Mouse (Mus musculus): ENCODE measurements at regions not wholly inside any gene's neighbourhood (a gene's known extent, or its start where the extent isn't known, plus 50 kb on each side); places are given as distances from the start of the nearest gene placed in this dataset.

DNA sequence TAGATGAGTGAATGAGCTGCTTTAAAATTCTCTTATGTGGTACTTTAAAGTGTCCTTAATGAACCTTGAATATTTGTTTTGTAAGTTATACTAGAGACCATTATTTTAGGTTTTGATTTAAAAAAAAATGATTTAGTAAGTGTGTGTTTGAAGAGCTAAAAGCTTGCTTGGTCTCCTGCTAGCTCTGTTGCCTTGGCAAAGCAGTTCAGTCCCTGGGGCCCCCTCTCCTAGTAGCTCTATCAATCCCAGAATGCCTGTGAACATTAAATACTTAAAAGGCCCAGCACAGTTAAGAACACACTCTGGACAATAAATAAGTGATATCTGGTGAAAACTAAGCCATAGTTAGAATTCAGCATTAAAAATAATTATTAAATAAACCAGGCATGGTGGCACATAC lies 138.3 kb upstream of the Abca1 start:
- ATAC-seq (replicated peaks; ENCODE audit: insufficient number of reproducible peaks, low FRiP score, low TSS enrichment): no peak
- Histone ChIP-seq H3K4me1 (ENCODE audit: control insufficient read depth, insufficient read depth, low read length) (no peaks in the 10 kb centered on the region), H3K9me3 (replicated peaks; ENCODE audit: control insufficient read depth, low read length) (peaks cover 3% of the 10 kb centered on the region), H3K4me3 (ENCODE audit: low read depth, low read length) (no peak overlapping the region), H3K9ac (ENCODE audit: low read depth, low read length) (no peak overlapping the region), H3K4me2 (no peak overlapping the region), H3K27ac (ENCODE audit: low read depth, low read length) (no peak overlapping the region), H3K36me3 (ENCODE audit: control insufficient read depth, insufficient read depth, low read length) (no peaks in the 10 kb centered on the region), H3K27me3 (ENCODE audit: control insufficient read depth, insufficient read depth, low read length) (no peaks in the 10 kb centered on the region)

DNA sequence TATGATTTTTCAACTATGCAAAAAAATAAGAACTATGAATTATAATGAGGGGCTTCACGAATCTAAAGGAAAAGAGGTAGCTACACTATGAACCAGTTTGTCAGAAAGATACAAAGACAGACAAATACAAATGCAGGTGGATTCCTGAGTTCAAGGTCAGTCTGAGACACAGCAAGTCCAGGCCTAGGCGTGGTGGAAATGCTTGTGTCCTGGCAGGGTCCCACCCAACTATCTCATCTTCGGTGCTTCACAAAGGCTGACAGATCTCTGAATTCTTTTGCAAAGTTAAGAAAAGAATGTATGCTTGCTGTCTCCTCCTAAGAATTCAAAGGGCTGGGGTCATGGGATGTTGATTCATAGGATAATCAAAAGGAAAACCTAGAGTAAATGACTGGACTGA lies 132.9 kb upstream of the Abca1 start:
- H3K4me2 ChIP-seq: no peak overlapping the region
- no peak overlapping the region for H3K9ac ChIP-seq (ENCODE audit: low read depth, low read length)
- peaks cover 6% of the 10 kb centered on the region for H3K9me3 ChIP-seq (replicated peaks; ENCODE audit: control insufficient read depth, low read length)
- no peaks in the 10 kb centered on the region for H3K36me3 ChIP-seq (ENCODE audit: control insufficient read depth, insufficient read depth, low read length)
- H3K27ac ChIP-seq (ENCODE audit: low read depth, low read length): no peak overlapping the region
- H3K4me3 ChIP-seq (ENCODE audit: low read depth, low read length): no peak overlapping the region
- ATAC-seq (replicated peaks; ENCODE audit: insufficient number of reproducible peaks, low FRiP score, low TSS enrichment): no peak
- no peaks in the 10 kb centered on the region for H3K27me3 ChIP-seq (ENCODE audit: control insufficient read depth, insufficient read depth, low read length)
- 69% methylated on average over 3 of the region's 3 CpGs for WGBS (ENCODE audit: insufficient replicate concordance)
- H3K4me1 ChIP-seq (ENCODE audit: control insufficient read depth, insufficient read depth, low read length): no peaks in the 10 kb centered on the region

DNA sequence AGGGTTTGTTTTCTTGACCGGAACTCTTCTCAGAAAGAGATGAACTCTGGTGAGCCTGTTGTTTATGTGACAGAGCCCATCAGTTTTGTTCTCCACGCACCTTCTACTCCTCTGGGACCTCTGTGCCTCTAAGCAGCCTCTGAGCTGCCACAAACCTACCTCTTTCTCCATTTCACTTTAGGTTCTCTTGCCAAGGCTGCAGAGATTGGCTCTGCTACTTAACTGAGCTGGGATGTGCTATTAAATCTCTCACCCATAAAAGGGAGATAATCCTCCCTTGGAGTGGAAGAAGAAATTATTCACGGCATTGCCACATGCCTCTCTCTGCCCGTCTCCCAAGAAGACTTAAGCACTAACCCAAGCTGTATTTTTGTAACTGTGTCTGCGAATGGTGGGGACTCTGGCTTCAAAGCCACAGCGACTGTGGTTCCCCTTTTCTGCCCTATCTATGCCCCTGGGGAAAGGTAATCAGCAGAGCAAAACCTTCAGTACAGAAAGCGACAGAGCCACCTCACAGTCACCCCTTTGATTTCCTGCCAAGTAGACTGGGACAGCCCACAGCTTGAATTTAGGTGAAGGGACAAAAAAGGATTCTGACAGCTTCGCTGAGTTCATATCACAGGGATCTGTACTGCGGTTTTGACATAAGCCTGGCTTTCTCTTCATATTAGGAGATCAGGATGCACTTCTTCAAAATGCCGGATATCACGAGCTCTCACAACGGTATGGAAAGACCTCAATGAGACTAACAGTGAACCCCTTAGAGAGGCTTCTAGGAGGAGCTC lies 118.2 kb upstream of the Abca1 start:
- no peaks in the 10 kb centered on the region for H3K27me3 ChIP-seq (ENCODE audit: control insufficient read depth, insufficient read depth, low read length)
- H3K4me2 ChIP-seq: no peak overlapping the region; the same call in 1 of the 2 replicates
- H3K9ac ChIP-seq (ENCODE audit: low read depth, low read length): no peak overlapping the region
- 54% methylated on average over 12 of the region's 12 CpGs for WGBS (ENCODE audit: insufficient replicate concordance)
- H3K27ac ChIP-seq (ENCODE audit: low read depth, low read length): no peak overlapping the region
- no peak overlapping the region for H3K4me3 ChIP-seq (ENCODE audit: low read depth, low read length)
- H3K4me1 ChIP-seq (ENCODE audit: control insufficient read depth, insufficient read depth, low read length): peaks cover 4% of the 10 kb centered on the region; the same call in 1 of the 2 replicates
- H3K9me3 ChIP-seq (replicated peaks; ENCODE audit: control insufficient read depth, low read length): no peaks in the 10 kb centered on the region
- no peaks in the 10 kb centered on the region for H3K36me3 ChIP-seq (ENCODE audit: control insufficient read depth, insufficient read depth, low read length)
- no peak for ATAC-seq (replicated peaks; ENCODE audit: insufficient number of reproducible peaks, low FRiP score, low TSS enrichment)

DNA sequence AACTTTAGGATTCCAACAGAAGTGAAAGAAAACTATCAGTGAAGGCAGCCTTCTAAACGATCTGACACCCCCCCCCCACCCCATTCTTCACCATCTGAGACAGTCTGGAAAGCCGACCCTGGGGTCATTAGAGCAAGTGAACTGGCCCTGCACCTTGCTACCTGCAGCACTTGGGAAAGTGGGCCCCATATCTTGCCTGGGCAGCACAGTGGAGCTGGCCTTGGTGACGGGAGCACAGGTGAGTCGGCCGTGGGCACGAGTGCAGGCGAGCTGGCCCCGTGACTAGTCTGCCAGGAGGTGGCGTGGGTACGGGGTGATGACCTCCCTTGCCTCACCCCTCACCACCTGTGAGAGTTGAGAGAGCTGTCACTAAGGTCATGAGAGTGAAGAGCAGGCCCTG lies 110.7 kb upstream of the Abca1 start:
- no peak overlapping the region for H3K4me3 ChIP-seq (ENCODE audit: low read depth, low read length)
- 85% methylated on average over 10 of the region's 10 CpGs for WGBS (ENCODE audit: insufficient replicate concordance)
- no peak overlapping the region for H3K27ac ChIP-seq (ENCODE audit: low read depth, low read length)
- H3K4me2 ChIP-seq: no peak overlapping the region
- ATAC-seq (replicated peaks; ENCODE audit: insufficient number of reproducible peaks, low FRiP score, low TSS enrichment): no peak; the same call in 1 of the 2 replicates
- no peaks in the 10 kb centered on the region for H3K9me3 ChIP-seq (replicated peaks; ENCODE audit: control insufficient read depth, low read length)
- no peaks in the 10 kb centered on the region for H3K4me1 ChIP-seq (ENCODE audit: control insufficient read depth, insufficient read depth, low read length)
- H3K9ac ChIP-seq (ENCODE audit: low read depth, low read length): no peak overlapping the region
- no peaks in the 10 kb centered on the region for H3K27me3 ChIP-seq (ENCODE audit: control insufficient read depth, insufficient read depth, low read length)
- H3K36me3 ChIP-seq (ENCODE audit: control insufficient read depth, insufficient read depth, low read length): no peaks in the 10 kb centered on the region

DNA sequence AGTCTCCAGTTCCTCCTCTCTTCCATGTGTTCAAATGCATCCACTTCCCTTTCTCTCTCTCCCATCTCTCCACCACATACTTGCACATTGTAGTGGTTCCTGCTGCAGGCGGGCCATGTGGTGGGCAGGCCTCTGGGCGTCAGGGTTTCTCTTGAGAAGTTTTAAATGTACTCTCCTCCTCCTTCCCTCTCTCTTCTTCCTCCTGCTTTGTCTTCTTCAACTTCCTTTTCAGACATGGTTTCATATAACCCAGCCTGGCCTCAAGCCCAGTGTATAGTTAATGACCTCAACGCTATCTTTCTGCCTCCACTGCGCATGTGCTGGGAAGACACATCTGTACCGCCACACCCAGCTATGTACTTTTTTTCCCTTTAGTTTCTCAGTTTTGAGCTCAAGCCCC lies 110.3 kb upstream of the Abca1 start:
- no peak for ATAC-seq (replicated peaks; ENCODE audit: insufficient number of reproducible peaks, low FRiP score, low TSS enrichment)
- Histone ChIP-seq H3K27ac (ENCODE audit: low read depth, low read length) (no peak overlapping the region), H3K4me2 (no peak overlapping the region), H3K9me3 (replicated peaks; ENCODE audit: control insufficient read depth, low read length) (no peaks in the 10 kb centered on the region), H3K9ac (ENCODE audit: low read depth, low read length) (no peak overlapping the region), H3K36me3 (ENCODE audit: control insufficient read depth, insufficient read depth, low read length) (no peaks in the 10 kb centered on the region), H3K4me1 (ENCODE audit: control insufficient read depth, insufficient read depth, low read length) (no peaks in the 10 kb centered on the region), H3K27me3 (ENCODE audit: control insufficient read depth, insufficient read depth, low read length) (no peaks in the 10 kb centered on the region), H3K4me3 (ENCODE audit: low read depth, low read length) (no peak overlapping the region)
- WGBS (ENCODE audit: insufficient replicate concordance): 93% methylated on average over 5 of the region's 5 CpGs

DNA sequence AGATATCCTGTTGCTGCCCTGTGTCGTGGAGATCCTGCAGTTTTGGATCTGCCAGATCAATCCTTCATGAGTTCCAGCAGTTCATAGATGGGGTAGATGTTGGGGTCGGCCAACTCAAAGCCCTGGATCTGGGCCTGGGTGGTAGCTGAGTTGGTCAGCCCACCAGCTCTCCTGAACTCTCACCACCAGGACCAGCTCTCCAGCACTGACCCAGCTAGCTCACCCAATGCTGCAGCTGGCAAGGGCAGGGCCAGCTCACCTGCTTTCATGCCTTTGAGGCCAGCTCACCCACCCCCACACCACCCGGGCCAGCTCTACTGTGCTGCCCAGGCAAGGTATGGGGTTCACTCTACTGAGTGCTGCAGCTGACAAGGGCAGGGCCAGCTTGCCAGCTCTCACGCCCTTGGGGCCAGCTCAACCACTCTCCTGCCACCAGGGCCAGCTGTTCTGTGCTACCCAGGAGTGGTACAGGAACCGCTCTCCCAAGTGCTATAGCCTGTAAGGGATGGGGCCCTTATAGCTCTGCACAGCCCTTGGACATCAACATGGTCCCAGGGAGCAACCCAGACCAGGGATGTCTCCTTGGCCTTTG lies 109.7 kb upstream of the Abca1 start:
- 82% methylated on average over 5 of the region's 5 CpGs for WGBS (ENCODE audit: insufficient replicate concordance)
- Histone ChIP-seq H3K9ac (ENCODE audit: low read depth, low read length) (no peak overlapping the region), H3K4me1 (ENCODE audit: control insufficient read depth, insufficient read depth, low read length) (no peaks in the 10 kb centered on the region), H3K27ac (ENCODE audit: low read depth, low read length) (no peak overlapping the region), H3K4me3 (ENCODE audit: low read depth, low read length) (no peak overlapping the region), H3K9me3 (replicated peaks; ENCODE audit: control insufficient read depth, low read length) (no peaks in the 10 kb centered on the region), H3K36me3 (ENCODE audit: control insufficient read depth, insufficient read depth, low read length) (no peaks in the 10 kb centered on the region), H3K27me3 (ENCODE audit: control insufficient read depth, insufficient read depth, low read length) (no peaks in the 10 kb centered on the region), H3K4me2 (no peak overlapping the region)
- peak; percentile 35; the same call in 1 of the 2 replicates for ATAC-seq (replicated peaks; ENCODE audit: insufficient number of reproducible peaks, low FRiP score, low TSS enrichment)

DNA sequence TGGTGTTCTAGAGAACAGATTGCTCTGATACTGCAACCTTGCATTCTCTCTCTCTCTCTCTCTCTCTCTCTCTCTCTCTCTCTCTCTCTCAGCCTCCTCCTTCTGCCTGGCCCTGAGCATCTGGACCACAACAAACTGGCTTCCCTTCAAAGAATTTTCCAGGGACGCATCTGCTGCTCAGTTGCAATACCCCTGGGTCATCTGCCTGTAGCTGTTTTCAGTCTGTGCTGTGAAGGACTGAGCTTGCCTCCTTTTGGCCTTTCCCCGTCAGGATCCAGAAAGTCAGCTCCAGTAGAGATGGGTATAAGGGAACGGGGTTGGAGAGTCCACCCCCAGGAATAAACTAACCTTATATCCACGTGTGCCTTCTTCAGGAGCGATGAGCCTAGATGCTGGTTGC lies 105.2 kb upstream of the Abca1 start:
- Histone ChIP-seq H3K36me3 (ENCODE audit: control insufficient read depth, insufficient read depth, low read length) (no peaks in the 10 kb centered on the region), H3K4me1 (ENCODE audit: control insufficient read depth, insufficient read depth, low read length) (peaks cover 5% of the 10 kb centered on the region), H3K27me3 (ENCODE audit: control insufficient read depth, insufficient read depth, low read length) (no peaks in the 10 kb centered on the region), H3K9me3 (replicated peaks; ENCODE audit: control insufficient read depth, low read length) (no peaks in the 10 kb centered on the region), H3K27ac (ENCODE audit: low read depth, low read length) (no peak overlapping the region), H3K9ac (ENCODE audit: low read depth, low read length) (no peak overlapping the region), H3K4me3 (ENCODE audit: low read depth, low read length) (no peak overlapping the region), H3K4me2 (no peak overlapping the region)
- WGBS (ENCODE audit: insufficient replicate concordance): 83% methylated on average over 5 of the region's 5 CpGs
- ATAC-seq (replicated peaks; ENCODE audit: insufficient number of reproducible peaks, low FRiP score, low TSS enrichment): no peak

DNA sequence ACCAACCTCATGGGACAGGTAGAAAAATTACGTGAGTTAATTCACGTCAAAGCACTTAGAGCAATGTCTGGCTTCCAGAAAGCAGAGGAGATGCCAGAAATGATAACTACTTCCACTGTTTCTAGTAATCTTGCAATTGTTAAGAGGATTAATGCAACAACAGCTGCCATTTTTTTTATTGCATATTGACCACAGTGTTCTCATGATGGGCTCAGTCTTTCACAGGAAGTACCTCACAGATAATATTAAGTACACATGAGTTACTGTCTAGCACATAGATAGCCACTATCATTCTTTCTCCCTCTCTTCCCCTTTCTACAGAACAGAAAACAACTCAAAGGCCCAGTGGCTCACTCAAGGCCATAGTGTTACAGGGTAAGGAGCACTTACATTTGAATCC lies 104.8 kb upstream of the Abca1 start:
- H3K9ac ChIP-seq (ENCODE audit: low read depth, low read length): no peak overlapping the region
- WGBS (ENCODE audit: insufficient replicate concordance): 67% methylated on average over 2 of the region's 2 CpGs
- H3K27ac ChIP-seq (ENCODE audit: low read depth, low read length): no peak overlapping the region

DNA sequence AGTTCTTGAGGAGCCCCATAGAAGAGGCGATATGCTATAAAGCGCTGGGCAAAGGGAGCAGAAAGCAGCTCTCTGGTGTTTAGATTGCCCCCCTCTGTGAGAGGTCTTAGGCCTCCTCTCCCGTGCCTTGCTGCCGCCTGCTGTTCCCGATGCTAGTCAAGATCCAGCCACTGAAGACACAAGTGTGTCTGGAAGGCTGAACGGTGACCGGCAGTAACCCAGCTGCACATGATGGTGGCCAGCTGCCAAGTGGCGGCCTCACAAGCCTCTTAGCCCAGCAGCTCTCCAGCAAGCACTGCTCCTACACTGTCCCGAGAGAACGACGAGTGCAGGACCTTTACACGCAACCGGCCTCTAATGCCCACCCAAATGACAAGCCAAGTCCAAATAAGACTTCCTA lies 104.1 kb upstream of the Abca1 start:
- no peaks in the 10 kb centered on the region for H3K27me3 ChIP-seq (ENCODE audit: control insufficient read depth, insufficient read depth, low read length)
- no peaks in the 10 kb centered on the region for H3K9me3 ChIP-seq (replicated peaks; ENCODE audit: control insufficient read depth, low read length)
- no peak overlapping the region for H3K4me3 ChIP-seq (ENCODE audit: low read depth, low read length)
- ATAC-seq (replicated peaks; ENCODE audit: insufficient number of reproducible peaks, low FRiP score, low TSS enrichment): peak; percentile 82
- H3K4me2 ChIP-seq: no peak overlapping the region
- peaks cover 5% of the 10 kb centered on the region for H3K4me1 ChIP-seq (ENCODE audit: control insufficient read depth, insufficient read depth, low read length)
- 41% methylated on average over 13 of the region's 13 CpGs for WGBS (ENCODE audit: insufficient replicate concordance)
- H3K9ac ChIP-seq (ENCODE audit: low read depth, low read length): no peak overlapping the region
- H3K27ac ChIP-seq (ENCODE audit: low read depth, low read length): no peak overlapping the region
- H3K36me3 ChIP-seq (ENCODE audit: control insufficient read depth, insufficient read depth, low read length): no peaks in the 10 kb centered on the region

More for the DNA sequence above, 104.8 kb upstream of the Abca1 start:
- Histone ChIP-seq H3K4me3 (ENCODE audit: low read depth, low read length) (no peak overlapping the region), H3K27me3 (ENCODE audit: control insufficient read depth, insufficient read depth, low read length) (no peaks in the 10 kb centered on the region), H3K4me2 (no peak overlapping the region), H3K36me3 (ENCODE audit: control insufficient read depth, insufficient read depth, low read length) (no peaks in the 10 kb centered on the region), H3K9me3 (replicated peaks; ENCODE audit: control insufficient read depth, low read length) (no peaks in the 10 kb centered on the region), H3K4me1 (ENCODE audit: control insufficient read depth, insufficient read depth, low read length) (peaks cover 5% of the 10 kb centered on the region)
- ATAC-seq (replicated peaks; ENCODE audit: insufficient number of reproducible peaks, low FRiP score, low TSS enrichment): no peak

Data from heart, embryonic 11.5 days (tissue).